Mouse (Mus musculus) forebrain, embryonic 11.5 days (tissue): Measurements from ENCODE around the gene Klk14. TPM values are rescaled to one million over a fixed set of nuclear protein-coding genes. Genes with fewer than 3 reads are reported as not detected.
"Not testable (repeated sequence)": the region's sequence is repeated elsewhere in the genome, so short reads cannot be mapped to it uniquely, and the experiment has no call there.

Experiments used
- ATAC-seq: fragments of 200-750 bp; cut with Nextera tagmentation; replicated peaks from 2 replicates; pipeline ENCODE4 v1.8.0; 2017; ENCODE audit warnings: moderate TSS enrichment; ENCODE audit not compliant: low FRiP score
- DNase-seq: peaks from one replicate; pipeline ENCODE4 v3.0.0-alpha.2; 2017; ENCODE audit warnings: low spot score
- H3K27ac ChIP-seq: fragments of 300-500 bp; sonication (generic); 2 replicates; pipeline ENCODE4 v1.5.1; 2014; ENCODE audit warnings: low read depth, low read length
- H3K27me3 ChIP-seq: fragments of 300-500 bp; sonication (generic); 2 replicates; pipeline ENCODE4 v1.6.1; 2014; ENCODE audit warnings: mild to moderate bottlenecking, low read length, mixed read lengths; ENCODE audit not compliant: control insufficient read depth, insufficient read depth
- H3K36me3 ChIP-seq: fragments of 300-500 bp; sonication (generic); 2 replicates; pipeline ENCODE4 v1.6.1; 2014; ENCODE audit warnings: mild to moderate bottlenecking, low read length, moderate library complexity, mixed read lengths; ENCODE audit not compliant: control insufficient read depth, insufficient read depth
- H3K4me1 ChIP-seq: fragments of 300-500 bp; sonication (generic); replicated peaks from 2 replicates; pipeline ENCODE4 v1.6.1; 2014; ENCODE audit warnings: low read length, mixed read lengths; ENCODE audit not compliant: control insufficient read depth, insufficient read depth
- H3K4me2 ChIP-seq: fragments of 300-500 bp; sonication (generic); 2 replicates; pipeline ENCODE4 v1.6.1; 2014; ENCODE audit warnings: low read depth, mild to moderate bottlenecking, low read length, moderate library complexity, mixed read lengths; ENCODE audit not compliant: severe bottlenecking
- H3K4me3 ChIP-seq: fragments of 300-500 bp; sonication (generic); 2 replicates; pipeline ENCODE4 v1.5.1; 2014; ENCODE audit warnings: low read depth, low read length
- H3K9ac ChIP-seq: fragments of 300-500 bp; sonication (generic); 2 replicates; pipeline ENCODE4 v1.6.1; 2014; ENCODE audit warnings: low read length
- H3K9me3 ChIP-seq: fragments of 300-500 bp; sonication (generic); 2 replicates; pipeline ENCODE4 v1.6.1; 2016; ENCODE audit warnings: low read length, mixed read lengths; ENCODE audit not compliant: control insufficient read depth
- WGBS: fragments of 180-500 bp; shearing (Covaris S2); extraction: QIAGEN DNeasy Blood & Tissue Kit; methylation state at CpG from one replicate; pipeline ENCODE4 v1.1.7; 2014; 5-methylcytosine and 5-hydroxymethylcytosine counted together
- polyA plus RNA-seq: library from polyadenylated mRNA; unstranded; fragments of >200 nt; fragmentation: Nextera tagmentation; extraction: Ambion mirVana; gene quantifications from 2 replicates; pipeline ENCODE4 v1.2.1, GENCODE M21; 2014

Klk14 gene
- polyA plus RNA-seq, 1 experiment from 2014 or later: not detected

DNA sequence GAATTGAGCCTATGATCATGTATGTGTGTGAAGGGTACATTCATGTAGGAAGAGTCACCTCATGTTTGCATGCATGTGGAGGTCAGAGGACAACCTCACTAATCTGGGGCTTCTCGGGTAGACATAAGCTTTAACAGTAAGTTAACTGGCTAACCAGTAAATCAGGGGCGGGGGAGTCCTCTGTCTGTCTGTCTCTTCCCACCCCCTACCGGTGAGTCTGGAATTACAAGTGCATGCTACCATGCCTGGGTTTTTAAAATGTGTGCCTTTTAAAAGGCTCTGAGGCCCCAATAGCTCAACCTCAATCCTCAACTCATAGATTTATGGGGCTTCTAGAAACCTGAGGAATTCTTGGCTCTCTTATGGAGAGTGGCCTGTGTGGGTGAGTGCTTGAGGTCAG, 21.6 kb upstream of the Klk14 start:
- ATAC-seq: no peak
- 22% methylated on average over 3 of the region's 3 CpGs for WGBS

DNA sequence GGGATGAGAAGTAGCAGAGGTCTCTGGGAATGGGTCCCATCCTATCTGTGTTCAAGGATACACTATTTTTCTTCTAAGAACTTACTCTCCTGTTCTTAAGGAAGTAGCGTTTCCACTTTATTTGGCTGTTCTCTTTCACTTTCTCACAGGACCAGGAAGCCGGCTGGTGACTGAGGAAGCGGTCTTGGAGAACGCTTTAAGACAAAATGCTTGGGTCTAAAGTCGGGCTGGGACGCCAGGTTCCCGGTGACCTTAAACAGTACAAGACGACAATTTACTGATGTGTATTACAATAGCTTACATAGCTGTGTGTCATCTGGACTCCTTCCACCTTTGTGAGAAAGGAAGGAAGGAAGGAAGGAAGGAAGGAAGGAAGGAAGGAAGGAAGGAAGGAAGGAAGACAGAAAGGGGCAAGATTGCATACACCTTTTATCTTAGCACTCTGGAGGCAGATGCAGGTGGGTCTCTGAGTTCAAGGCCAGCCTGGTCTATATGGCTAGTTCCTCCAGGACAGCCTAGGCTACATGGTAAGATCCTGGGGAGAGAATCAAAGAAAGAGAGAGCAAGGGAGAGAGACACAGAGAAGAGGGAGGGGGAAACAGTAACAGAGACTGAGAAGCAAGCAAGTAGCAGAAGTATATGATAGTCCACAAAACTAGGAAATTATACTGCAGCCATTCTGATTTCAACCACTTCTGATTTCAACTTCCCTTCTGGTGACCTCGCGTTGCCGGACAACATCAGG, 19.0 kb upstream of the Klk14 start:
- Histone ChIP-seq H3K27ac (no peak overlapping the region), H3K9me3 (no peaks in the 10 kb centered on the region), H3K27me3 (no peaks in the 10 kb centered on the region), H3K4me3 (peak overlapping the region; percentile 64), H3K36me3 (peaks cover 5% of the 10 kb centered on the region; the same call in 1 of the 2 replicates), H3K4me1 (peaks cover 6% of the 10 kb centered on the region; the same call in 1 of the 2 replicates), H3K4me2 (peak overlapping the region; percentile 43; the same call in 1 of the 2 replicates), H3K9ac (peak overlapping the region; percentile 46)
- 68% methylated on average over 11 of the region's 11 CpGs for WGBS
- DNase-seq (no peak), ATAC-seq (no peak)

More for the DNA sequence above, 21.6 kb upstream of the Klk14 start:
- H3K9ac ChIP-seq: no peak overlapping the region
- no peaks in the 10 kb centered on the region for H3K36me3 ChIP-seq
- no peak overlapping the region for H3K4me2 ChIP-seq
- H3K27me3 ChIP-seq: no peaks in the 10 kb centered on the region
- no peak overlapping the region for H3K27ac ChIP-seq
- DNase-seq: no peak
- H3K9me3 ChIP-seq: no peaks in the 10 kb centered on the region
- H3K4me1 ChIP-seq: peaks cover 6% of the 10 kb centered on the region; the same call in 1 of the 2 replicates
- no peak overlapping the region for H3K4me3 ChIP-seq

GRCm38 (mm10) chr7:43671809-43672580, 18.2 kb upstream of the Klk14 start, which contains the start of gene Ctu1:
Ctu1 (plus strand) TSS chr7:43672016.
- ATAC-seq (peak; percentile 94), DNase-seq (peak; percentile 85)
- Histone ChIP-seq H3K4me1 (peaks cover 6% of the 10 kb centered on the region; the same call in 1 of the 2 replicates), H3K27me3 (no peaks in the 10 kb centered on the region), H3K9ac (peak within 1 kb of the TSS; percentile 70), H3K4me2 (peak within 1 kb of the TSS; percentile 56), H3K4me3 (peak within 1 kb of the TSS; percentile 64), H3K27ac (no peak within 1 kb of the TSS), H3K9me3 (no peaks in the 10 kb centered on the region), H3K36me3 (peaks cover 12% of the 10 kb centered on the region)
- WGBS: under 1% methylated on average over 26 of the region's 26 CpGs

GRCm38 (mm10) chr7:43672581-43673260, 17.5 kb upstream of the Klk14 start:
- WGBS: 18% methylated on average over 10 of the region's 10 CpGs

DNA sequence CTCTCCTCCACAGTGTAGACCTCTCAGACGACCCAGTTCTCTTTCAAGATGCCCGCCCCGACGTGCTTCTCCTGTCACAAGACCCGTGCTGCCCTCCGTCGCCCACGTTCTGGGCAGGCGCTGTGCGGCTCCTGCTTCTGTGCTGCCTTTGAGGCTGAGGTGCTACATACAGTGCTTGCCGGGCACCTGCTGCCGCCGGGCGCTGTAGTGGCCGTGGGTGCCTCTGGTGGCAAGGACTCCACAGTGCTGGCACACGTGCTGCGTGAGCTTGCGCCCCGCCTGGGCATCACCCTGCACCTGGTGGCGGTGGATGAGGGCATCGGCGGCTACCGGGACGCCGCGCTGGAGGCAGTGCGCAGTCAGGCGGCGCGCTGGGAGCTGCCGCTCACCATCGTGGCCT, 15.1 kb upstream of the Klk14 start:
- ATAC-seq: no peak
- H3K4me1 ChIP-seq: peaks cover 6% of the 10 kb centered on the region; the same call in 1 of the 2 replicates
- no peak overlapping the region for H3K9ac ChIP-seq
- no peaks in the 10 kb centered on the region for H3K9me3 ChIP-seq
- WGBS: 92% methylated on average over 32 of the region's 32 CpGs
- no peak for DNase-seq
- H3K4me3 ChIP-seq: no peak overlapping the region
- no peak overlapping the region for H3K27ac ChIP-seq
- peaks cover 21% of the 10 kb centered on the region for H3K36me3 ChIP-seq
- H3K4me2 ChIP-seq: no peak overlapping the region
- no peaks in the 10 kb centered on the region for H3K27me3 ChIP-seq

More at GRCm38 (mm10) chr7:43672581-43673260, 17.5 kb upstream of the Klk14 start:
- Histone ChIP-seq H3K4me2 (peak overlapping the region; percentile 56), H3K4me3 (peak overlapping the region; percentile 64), H3K27ac (no peak overlapping the region), H3K4me1 (peaks cover 6% of the 10 kb centered on the region; the same call in 1 of the 2 replicates), H3K9me3 (no peaks in the 10 kb centered on the region), H3K27me3 (no peaks in the 10 kb centered on the region), H3K36me3 (peaks cover 19% of the 10 kb centered on the region), H3K9ac (peak overlapping the region; percentile 70)
- ATAC-seq (0 out of 2 replicates have a peak, but pooled peaks have one; percentile 1), DNase-seq (no peak)

- no peaks in the 10 kb centered on the region for H3K9me3 ChIP-seq
- H3K36me3 ChIP-seq: peaks cover 21% of the 10 kb centered on the region
- H3K27me3 ChIP-seq: no peaks in the 10 kb centered on the region
- DNase-seq (peak; percentile 64), ATAC-seq (no peak)
- H3K4me1 ChIP-seq: no peaks in the 10 kb centered on the region
- H3K27ac ChIP-seq: no peak overlapping the region
- H3K4me2 ChIP-seq: no peak overlapping the region
- H3K9ac ChIP-seq: no peak overlapping the region
- H3K4me3 ChIP-seq: no peak overlapping the region
Observed at GRCm38 (mm10) chr7:43678517-43678916, 11.7 kb upstream of the Klk14 start.

DNA sequence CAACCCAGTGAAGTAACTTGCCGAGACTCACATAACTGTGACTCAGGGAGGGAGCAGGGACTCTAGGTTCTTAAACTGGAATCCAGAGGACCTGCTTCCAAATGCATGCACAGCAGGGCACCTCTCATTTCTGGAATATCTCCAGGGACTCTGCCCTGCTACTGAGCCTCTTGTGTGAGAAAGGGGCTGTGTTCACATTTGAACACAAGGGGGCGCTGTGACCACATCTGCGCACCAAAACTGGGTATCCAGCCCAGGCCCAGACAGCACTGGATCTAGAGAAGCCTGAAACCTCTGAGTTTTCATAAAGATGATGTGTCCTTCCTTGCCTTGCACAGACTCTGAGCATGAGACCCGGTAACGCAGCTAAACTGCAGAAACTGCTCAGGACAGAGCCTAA, 9.3 kb upstream of the Klk14 start:
- Histone ChIP-seq H3K36me3 (peaks cover 17% of the 10 kb centered on the region), H3K4me3 (no peak overlapping the region), H3K9me3 (no peaks in the 10 kb centered on the region), H3K27me3 (no peaks in the 10 kb centered on the region), H3K9ac (no peak overlapping the region), H3K4me2 (no peak overlapping the region), H3K4me1 (no peaks in the 10 kb centered on the region), H3K27ac (no peak overlapping the region)
- DNase-seq: peak; percentile 81
- no peak; the same call in 1 of the 2 replicates for ATAC-seq
- WGBS: 14% methylated on average over 5 of the region's 5 CpGs

GRCm38 (mm10) chr7:43682511-43682910, 7.7 kb upstream of the Klk14 start:
- DNase-seq, ATAC-seq: not testable (repeated sequence)
- WGBS: 24% methylated on average over 1 of the region's 1 CpGs

More at GRCm38 (mm10) chr7:43682511-43682910, 7.7 kb upstream of the Klk14 start:
- H3K27me3 ChIP-seq, H3K9me3 ChIP-seq, H3K4me3 ChIP-seq, H3K4me1 ChIP-seq, H3K27ac ChIP-seq, H3K36me3 ChIP-seq, H3K9ac ChIP-seq, H3K4me2 ChIP-seq: not testable (repeated sequence)
